ENCODE assay signal across 21 mouse cellular contexts in the genomic region with DNA sequence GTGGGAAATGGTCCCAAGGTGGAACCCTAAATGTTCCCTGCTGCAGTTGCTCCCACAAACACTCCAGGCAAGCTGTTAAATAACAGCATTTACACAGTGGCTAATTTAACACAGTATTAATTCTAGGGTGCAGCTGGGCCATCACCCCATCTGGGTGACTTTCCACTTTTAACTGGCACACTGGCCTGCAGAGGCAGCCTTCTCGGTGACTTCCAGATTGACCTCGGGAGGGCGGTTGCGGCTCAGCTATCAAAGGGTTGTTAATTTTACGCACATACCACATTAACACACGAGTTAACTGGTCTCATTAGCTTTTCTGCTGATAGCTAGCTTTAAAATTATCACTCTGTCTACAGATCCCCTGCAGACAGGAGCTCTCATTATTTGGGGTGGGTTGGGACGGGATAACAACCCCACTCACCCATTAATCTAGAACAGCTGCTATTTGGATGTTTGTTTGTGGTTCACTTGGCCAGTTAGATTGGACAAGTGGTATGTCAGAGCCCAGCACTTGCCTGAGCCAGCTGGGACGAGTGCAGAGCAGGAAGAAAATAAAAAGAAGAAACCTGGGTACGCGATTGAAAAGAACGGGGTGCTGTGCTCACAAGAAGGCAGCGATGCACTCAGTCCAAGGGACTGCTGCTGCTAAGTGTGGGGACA. TPM values are rescaled to one million over a fixed set of nuclear protein-coding genes. Genes with fewer than 3 reads are reported as not detected.
DNase-seq lines count a peak whose midpoint lies in the region; ATAC-seq lines count a peak whose summit lies in the region.
"Had no signal": no experiment of that assay in that cellular context is flagged by ENCODE, and none has a peak within 500 bp of the region (broad histone marks: within the 10 kb centered on the region; RNA-seq: fewer than 3 reads in every experiment).

No protein-coding gene starts in this region.

- no peaks in the 10 kb centered on the region for H3K9me3 ChIP-seq in hindbrain, embryonic 13.5 days
- H3K9me3 ChIP-seq in hindbrain, embryonic 10.5 days, result no peaks in the 10 kb centered on the region
- H3K9me3 ChIP-seq in kidney, embryonic 15.5 days (replicated peaks), result no peaks in the 10 kb centered on the region
- H3K9me3 ChIP-seq: forebrain, embryonic 10.5 days; limb, embryonic 15.5 days; liver, embryonic 15.5 days; midbrain, embryonic 15.5 days; stomach, embryonic 15.5 days had no signal

- H3K4me3 ChIP-seq in hindbrain, embryonic 13.5 days, result no peak overlapping the region
- no peak overlapping the region for H3K4me3 ChIP-seq in hindbrain, embryonic 10.5 days
- no peak overlapping the region for H3K4me3 ChIP-seq in kidney, embryonic 15.5 days (replicated peaks)
- H3K4me3 ChIP-seq: forebrain, embryonic 10.5 days; limb, embryonic 15.5 days; liver, embryonic 15.5 days; megakaryocyte, embryonic 14.5 days; midbrain, embryonic 15.5 days; stomach, embryonic 15.5 days had no signal

- no peak for ATAC-seq in hindbrain, embryonic 13.5 days (ENCODE audit: low FRiP score)
- no peak for ATAC-seq in kidney, embryonic 15.5 days (replicated peaks; ENCODE audit: low FRiP score)
- ATAC-seq: forebrain, postnatal 0 days; inflammation-experienced regulatory T-cells, adult 6 months; midbrain, embryonic 15.5 days had no signal

- no peaks in the 10 kb centered on the region for H3K27me3 ChIP-seq in hindbrain, embryonic 13.5 days
- no peaks in the 10 kb centered on the region for H3K27me3 ChIP-seq in hindbrain, embryonic 10.5 days (ENCODE audit: insufficient read depth, poor library complexity, severe bottlenecking)
- peaks cover 13% of the 10 kb centered on the region; the same call in 1 of the 2 replicates for H3K27me3 ChIP-seq in kidney, embryonic 15.5 days
- H3K27me3 ChIP-seq: CH12.LX; liver, embryonic 15.5 days; midbrain, embryonic 15.5 days; stomach, embryonic 15.5 days had no signal

- no peak for DNase-seq in hindbrain, embryonic 10.5 days (ENCODE audit: low spot score)
- DNase-seq in kidney, postnatal 14 days, result peak; percentile 41
- peak; percentile 57 for DNase-seq in Muller cell, postnatal 12 days (ENCODE audit: inconsistent ontology term)
- peak; percentile 7 for DNase-seq in mesoderm, embryonic 11.5 days (ENCODE audit: low read depth, low spot score)
- no peak for DNase-seq in thymus, postnatal 14 days
- no peak for DNase-seq in cerebellum, adult 11 months
- DNase-seq: adrenal gland, postnatal 25 days; cerebellum, adult 8-10 months; forebrain, postnatal 0 days; heart, postnatal 36 days; thymus, adult 2 months had no signal

- no peak overlapping the region for H3K4me2 ChIP-seq in hindbrain, embryonic 13.5 days
- H3K4me2 ChIP-seq in kidney, embryonic 15.5 days, result no peak overlapping the region
- H3K4me2 ChIP-seq: limb, embryonic 15.5 days; liver, embryonic 15.5 days; midbrain, embryonic 15.5 days; stomach, embryonic 15.5 days had no signal

- no peaks in the 10 kb centered on the region for H3K36me3 ChIP-seq in hindbrain, embryonic 13.5 days
- H3K36me3 ChIP-seq in hindbrain, embryonic 10.5 days, result no peaks in the 10 kb centered on the region
- H3K36me3 ChIP-seq in kidney, embryonic 15.5 days, result no peaks in the 10 kb centered on the region
- H3K36me3 ChIP-seq: forebrain, embryonic 10.5 days; limb, embryonic 15.5 days; liver, embryonic 15.5 days; midbrain, embryonic 15.5 days; stomach, embryonic 15.5 days had no signal

- H3K27ac ChIP-seq in hindbrain, embryonic 13.5 days, result peak overlapping the region; percentile 35; the same call in 1 of the 2 replicates
- no peak overlapping the region for H3K27ac ChIP-seq in hindbrain, embryonic 10.5 days
- H3K27ac ChIP-seq in kidney, embryonic 15.5 days, result no peak overlapping the region
- H3K27ac ChIP-seq: forebrain, embryonic 10.5 days; limb, embryonic 15.5 days; liver, embryonic 15.5 days; midbrain, embryonic 15.5 days; stomach, embryonic 15.5 days had no signal

- peaks cover 23% of the 10 kb centered on the region; the same call in 1 of the 2 replicates for H3K4me1 ChIP-seq in hindbrain, embryonic 13.5 days (replicated peaks)
- H3K4me1 ChIP-seq in hindbrain, embryonic 10.5 days (replicated peaks), result peaks cover 12% of the 10 kb centered on the region; the same call in 1 of the 2 replicates
- peaks cover 27% of the 10 kb centered on the region for H3K4me1 ChIP-seq in kidney, embryonic 15.5 days
- H3K4me1 ChIP-seq: liver, embryonic 15.5 days; megakaryocyte, embryonic 14.5 days; midbrain, embryonic 15.5 days; stomach, embryonic 15.5 days had no signal

- 50% methylated on average over 12 of the region's 12 CpGs for WGBS in hindbrain, embryonic 13.5 days
- WGBS in hindbrain, embryonic 10.5 days, result 70% methylated on average over 12 of the region's 12 CpGs
- 23% methylated on average over 12 of the region's 12 CpGs for WGBS in kidney, embryonic 15.5 days

- no peak overlapping the region for H3K9ac ChIP-seq in hindbrain, embryonic 13.5 days
- H3K9ac ChIP-seq in kidney, embryonic 15.5 days, result no peak overlapping the region
- H3K9ac ChIP-seq: forebrain, postnatal 0 days; limb, embryonic 15.5 days; liver, embryonic 15.5 days; midbrain, embryonic 15.5 days; stomach, embryonic 15.5 days had no signal

RNA-seq across cellular contexts. Expression of a gene that starts 44.9 kb away (rescaled TPM):
- polyA plus RNA-seq in hindbrain, embryonic 13.5 days (2015; fragmentation: Nextera tagmentation; extraction: Ambion mirVana), result 63.0 and 72.2 TPM in 2 replicates
- 63.5 and 64.9 TPM in 2 replicates for polyA plus RNA-seq in hindbrain, embryonic 10.5 days (2016; fragmentation: Nextera tagmentation; extraction: Ambion mirVana)
- 35.3 and 36.3 TPM in 2 replicates for polyA plus RNA-seq in kidney, embryonic 15.5 days (2015; fragmentation: Nextera tagmentation; extraction: Ambion mirVana)

Comparison
In these comparisons a context has a peak if more than half of its experiments do, and no peak if none do; other contexts are left out.
1. DNase-seq: peak in kidney, postnatal 14 days (single experiment), Muller cell, postnatal 12 days (single experiment) and mesoderm, embryonic 11.5 days (single experiment); none in hindbrain, embryonic 10.5 days (single experiment), thymus, postnatal 14 days (single experiment) and cerebellum, adult 11 months (single experiment).